28 mouse cellular contexts compared by ENCODE assay signal in genomic region chr7:131548473-131548872, GRCm38 (mm10). TPM values are rescaled to one million over a fixed set of nuclear protein-coding genes. Genes with fewer than 3 reads are reported as not detected.
"Had no signal": no experiment of that assay in that cellular context is flagged by ENCODE, and none has a peak within 500 bp of the region (broad histone marks: within the 10 kb centered on the region; RNA-seq: fewer than 3 reads in every experiment).

Gene Hmx2 (plus strand): TSS chr7:131548773.

- H3K9ac ChIP-seq: heart, embryonic 12.5 days; hindbrain, embryonic 12.5 days; hindbrain, embryonic 14.5 days; intestine, embryonic 15.5 days; limb, embryonic 12.5 days; liver, embryonic 13.5 days had no signal

- DNase-seq: gastrocnemius, adult 2 months; gastrocnemius, postnatal 10 days; gastrocnemius, postnatal 25 days; heart, adult 18-20 months; heart, postnatal 10 days; heart, postnatal 4 days; kidney, adult 18-20 months; kidney, adult 8-10 months; kidney, postnatal 10 days; kidney, postnatal 25 days; kidney, postnatal 4 days; liver; liver, embryonic 13.5 days had no signal

- H3K36me3 ChIP-seq: heart, embryonic 10.5 days; heart, embryonic 12.5 days; hindbrain, embryonic 10.5 days; hindbrain, embryonic 12.5 days; intestine, embryonic 15.5 days; limb, embryonic 12.5 days; liver, embryonic 13.5 days had no signal

- H3K9me3 ChIP-seq: heart, embryonic 10.5 days; heart, embryonic 12.5 days; hindbrain, embryonic 10.5 days; hindbrain, embryonic 12.5 days; intestine, embryonic 15.5 days; limb, embryonic 12.5 days; liver, embryonic 13.5 days had no signal

- H3K27ac ChIP-seq: gastrocnemius, adult 2 months; heart, embryonic 10.5 days; hindbrain, embryonic 10.5 days; hindbrain, embryonic 12.5 days; hindbrain, embryonic 14.5 days; intestine, embryonic 15.5 days; layer of hippocampus, adult 2 months; left cerebral cortex, adult 2 months; limb, embryonic 12.5 days; liver, embryonic 13.5 days had no signal

- H3K4me2 ChIP-seq: heart, embryonic 12.5 days; hindbrain, embryonic 12.5 days; hindbrain, embryonic 14.5 days; intestine, embryonic 15.5 days; limb, embryonic 12.5 days; liver, embryonic 11.5 days; liver, embryonic 13.5 days had no signal

- H3K4me3 ChIP-seq: gastrocnemius, adult 2 months; heart, embryonic 10.5 days; heart, embryonic 12.5 days; hindbrain, embryonic 10.5 days; hindbrain, embryonic 12.5 days; intestine, embryonic 15.5 days; layer of hippocampus, adult 2 months; left cerebral cortex, adult 2 months; limb, embryonic 12.5 days; liver, embryonic 13.5 days had no signal

- ATAC-seq: hindbrain, embryonic 16.5 days; inflammation-experienced regulatory T-cells, adult 6 months; intestine, embryonic 15.5 days had no signal

RNA-seq across cellular contexts. Expression of gene Hmx2, which starts in this region (rescaled TPM):
- polyA plus RNA-seq: frontal cortex, adult 2 months; heart, embryonic 10.5 days; heart, embryonic 12.5 days; heart, embryonic 16.5 days; inflammation-experienced regulatory T-cells, adult 6 months; kidney, embryonic 14.5 days; limb, embryonic 12.5 days; liver, embryonic 11.5 days; liver, embryonic 13.5 days had no signal
